Mouse (Mus musculus): ENCODE data around the gene Derl3.

- TF ChIP-seq POLR2A (IDR thresholded peaks at IDR 0.05; ENCODE audit: extremely low read depth, insufficient read depth, low read length) (no peak), CTCF (IDR thresholded peaks at IDR 0.05; ENCODE audit: extremely low read depth, insufficient read depth, low read length) (no peak)
Observed at GRCm38 (mm10) chr10:75893089-75893750, at the start of gene Derl3.
